Mouse (Mus musculus) embryonic stem cell, embryonic (primary cell): ENCODE results near the gene Palm.

Experiments used
- CTCF ChIA-PET, 4 experiments: fragments of 300-600 bp in 2 of 4; fragments of 350-600 bp in 2 of 4; sonication (Branson Sonifier 250); formaldehyde crosslinking; loops; one replicate each; lab custom pipeline; 2022; ENCODE audit warnings: inconsistent platforms in 2 of 4; lab: Charles Lee
- POLR2A ChIA-PET, 4 experiments: fragments of 300-600 bp in 2 of 4; fragments of 350-600 bp in 2 of 4; sonication (Branson Sonifier 250); formaldehyde crosslinking; loops; one replicate each; lab custom pipeline; 2022; ENCODE audit warnings: antibody characterized with exemption in 4 of 4, inconsistent platforms in 1 of 4; lab: Charles Lee

The Palm gene

GRCm38 (mm10) chr10:79820277-79820676, 26.9 kb downstream of the Palm start:
- ChIA-PET POLR2A (interaction anchor here in 3 of 4 experiments (0.6 to 1.9 kb wide), 16 partner anchors 8 to 1017 kb away, joined by 3 to 6 read pairs (median 4); partner anchors contain the start of genes Ptbp1 (in 3 of the 3) and Palm (in 1 of the 3)), CTCF (interaction anchor here (0.6 to 3.7 kb wide), 20 partner anchors 8 to 507 kb away, joined by 3 to 15 read pairs (median 4); no protein-coding TSS in a partner anchor)

DNA sequence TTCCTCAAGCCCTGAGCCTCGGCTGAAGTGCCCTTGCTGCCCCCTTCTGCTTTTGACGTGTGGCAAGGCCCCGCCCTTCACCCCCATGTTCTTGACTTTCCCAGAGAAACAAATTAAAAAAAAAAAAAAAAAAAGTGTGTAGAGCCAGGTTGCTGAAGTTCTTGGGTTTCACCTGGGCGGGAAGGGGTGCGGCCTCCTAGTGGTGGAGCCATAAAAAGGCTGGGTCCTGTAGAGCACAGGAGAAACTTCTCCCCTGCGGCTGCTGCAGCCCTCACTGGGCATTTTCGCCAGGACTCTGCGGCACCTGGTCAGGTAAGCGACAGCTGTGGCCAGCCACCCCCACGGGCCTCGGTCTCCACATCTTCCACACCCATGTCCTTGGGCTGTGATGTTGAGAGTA, 27.4 kb downstream of the Palm start, which contains the start of gene Misp:
TSS of gene Misp (plus strand) at position 208 of the 400 bp plus-strand sequence.
- POLR2A ChIA-PET = interaction anchor here in 2 of 4 experiments (0.7 to 1.9 kb wide), 15 partner anchors 9 to 1017 kb away, joined by 3 to 6 read pairs (median 4); partner anchors contain the start of genes Ptbp1 (in 2 of the 2), Gpx4 (in 1 of the 2) and Palm (in 1 of the 2)
- CTCF ChIA-PET = interaction anchor here (0.5 to 3.7 kb wide), 14 partner anchors 9 to 508 kb away, joined by 3 to 15 read pairs (median 4); no protein-coding TSS in a partner anchor

GRCm38 (mm10) chr10:79821731-79822130, 28.4 kb downstream of the Palm start:
- CTCF ChIA-PET = interaction anchor here in 2 of 4 experiments (0.7 to 1.3 kb wide), 2 partner anchors 13 to 58 kb away, joined by 6 to 8 read pairs; no protein-coding TSS in a partner anchor
- POLR2A ChIA-PET = interaction anchor here in 1 of 4 experiments (0.6 to 1.3 kb wide), 4 partner anchors 13 to 708 kb away, joined by 3 to 6 read pairs (median 3); no protein-coding TSS in a partner anchor

- ChIA-PET CTCF (interaction anchor here in 2 of 4 experiments (1.0 to 1.5 kb wide), 3 partner anchors 10 to 19 kb away, joined by 3 to 8 read pairs (median 4); no protein-coding TSS in a partner anchor), POLR2A (interaction anchor here in 1 of 4 experiments (0.6 to 1.3 kb wide), 3 partner anchors 13 to 708 kb away, joined by 3 to 6 read pairs (median 3); no protein-coding TSS in a partner anchor)
Observed at GRCm38 (mm10) chr10:79822372-79822771, 29.0 kb downstream of the Palm start.

DNA sequence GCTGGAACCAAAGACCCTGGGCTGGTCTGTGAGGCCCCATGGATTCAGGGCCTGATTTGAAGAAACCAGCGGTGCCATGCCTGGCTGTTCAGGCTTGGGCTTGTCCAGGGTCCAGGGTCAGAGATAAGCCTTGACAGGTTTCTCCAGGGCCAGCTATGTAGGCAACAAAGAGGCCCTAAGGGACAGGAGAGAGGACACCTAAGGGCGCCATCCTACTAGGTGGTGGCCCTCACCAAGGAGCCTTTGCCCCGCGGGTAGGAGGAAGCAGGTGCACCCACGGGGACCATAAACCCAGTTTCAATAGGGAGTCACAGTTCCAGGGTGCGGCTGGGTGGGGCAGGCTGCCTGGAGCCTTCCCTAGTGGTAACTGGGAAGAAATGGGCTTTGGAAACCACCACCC, 29.6 kb downstream of the Palm start:
- POLR2A ChIA-PET = interaction anchor here in 3 of 4 experiments (0.7 to 2.0 kb wide), 5 partner anchors 12 to 59 kb away, joined by 3 to 11 read pairs (median 5); partner anchors contain the start of gene Ptbp1 (in 1 of the 3)
- CTCF ChIA-PET = interaction anchor here in 3 of 4 experiments (0.6 to 1.5 kb wide), 4 partner anchors 11 to 97 kb away, joined by 3 to 8 read pairs (median 4); no protein-coding TSS in a partner anchor

DNA sequence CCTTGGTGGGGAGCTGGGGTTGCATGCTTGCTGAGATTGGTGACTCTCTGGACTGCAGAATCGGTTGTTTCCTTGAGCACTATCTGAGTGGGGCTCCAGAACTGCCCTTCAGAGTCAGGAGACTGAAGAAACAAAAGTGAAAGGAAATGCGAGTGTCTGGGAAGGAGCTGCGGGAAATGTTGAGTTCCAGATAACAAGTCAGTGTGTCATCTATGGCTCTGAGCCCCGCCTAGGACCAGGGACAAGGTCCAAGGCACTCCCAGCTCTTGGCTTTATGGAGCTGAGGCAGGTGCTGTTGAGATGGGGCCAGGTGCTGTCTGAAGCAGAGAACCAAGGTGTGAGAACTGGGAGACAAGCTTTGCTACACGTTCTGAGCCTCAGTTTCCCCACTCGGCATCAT, 31.0 kb downstream of the Palm start:
- POLR2A ChIA-PET = interaction anchor here (0.5 to 2.0 kb wide), 19 partner anchors 9 to 163 kb away, joined by 3 to 9 read pairs (median 3); partner anchors contain the start of gene Ptbp1 (in 4 of the 4)
- CTCF ChIA-PET = interaction anchor here (0.5 to 3.9 kb wide), 16 partner anchors 10 to 316 kb away, joined by 3 to 17 read pairs (median 4); partner anchors contain the start of gene Cbarp (in 1 of the 4)

- POLR2A ChIA-PET = interaction anchor here in 2 of 4 experiments (0.8 to 2.0 kb wide), 3 partner anchors 9 to 34 kb away, joined by 3 to 4 read pairs (median 3); partner anchors contain the start of gene Ptbp1 (in 1 of the 2)
- CTCF ChIA-PET = no interaction called here
Observed at GRCm38 (mm10) chr10:79831583-79831982, 38.2 kb downstream of the Palm start.

GRCm38 (mm10) chr10:79832026-79832785, 38.8 kb downstream of the Palm start:
- ChIA-PET POLR2A (interaction anchor here in 2 of 4 experiments (0.6 to 2.0 kb wide), 4 partner anchors 7 to 33 kb away, joined by 3 to 7 read pairs (median 4); no protein-coding TSS in a partner anchor), CTCF (interaction anchor here in 2 of 4 experiments (0.6 to 0.9 kb wide), 2 partner anchors 91 to 544 kb away, joined by 3 to 7 read pairs; no protein-coding TSS in a partner anchor)

DNA sequence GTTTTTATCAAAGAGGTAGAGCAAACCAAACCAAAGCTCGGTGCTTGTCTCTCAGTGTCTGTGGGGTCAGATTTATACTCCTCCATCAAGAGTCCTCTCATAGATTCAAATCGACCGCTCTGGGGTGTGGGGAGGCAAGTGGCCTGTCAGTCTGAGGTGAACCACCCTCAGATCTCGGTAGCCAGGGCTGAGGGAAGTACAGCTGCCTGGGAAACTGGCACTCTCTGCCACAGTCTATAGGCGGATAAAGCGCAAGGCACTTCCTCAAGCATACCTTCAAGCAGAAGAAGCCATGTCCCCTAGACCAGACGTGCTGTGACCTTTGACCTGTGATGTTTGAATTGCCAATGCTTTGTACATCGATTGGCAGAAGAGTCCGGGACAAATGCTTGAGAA, 39.4 kb downstream of the Palm start:
- ChIA-PET POLR2A (interaction anchor here in 1 of 4 experiments (0.6 to 2.0 kb wide), 3 partner anchors 8 to 33 kb away, joined by 4 to 7 read pairs (median 4); no protein-coding TSS in a partner anchor), CTCF (interaction anchor here in 3 of 4 experiments (0.6 to 0.9 kb wide), 3 partner anchors 31 to 543 kb away, joined by 3 to 7 read pairs (median 6); no protein-coding TSS in a partner anchor)

GRCm38 (mm10) chr10:79834769-79835398, 41.5 kb downstream of the Palm start:
- CTCF ChIA-PET = interaction anchor here (0.5 to 2.7 kb wide), 80 partner anchors 8 to 330 kb away, joined by 3 to 18 read pairs (median 4); partner anchors contain the start of genes Ptbp1 (in 2 of the 4), Arid3a (in 1 of the 4), Cbarp (in 1 of the 4) and Kiss1r (in 1 of the 4)
- POLR2A ChIA-PET = interaction anchor here (0.6 to 2.9 kb wide), 28 partner anchors 9 to 88 kb away, joined by 3 to 24 read pairs (median 5); partner anchors contain the start of genes Ptbp1 (in 2 of the 4), Plppr3 (in 1 of the 4) and Prtn3 (in 1 of the 4)

DNA sequence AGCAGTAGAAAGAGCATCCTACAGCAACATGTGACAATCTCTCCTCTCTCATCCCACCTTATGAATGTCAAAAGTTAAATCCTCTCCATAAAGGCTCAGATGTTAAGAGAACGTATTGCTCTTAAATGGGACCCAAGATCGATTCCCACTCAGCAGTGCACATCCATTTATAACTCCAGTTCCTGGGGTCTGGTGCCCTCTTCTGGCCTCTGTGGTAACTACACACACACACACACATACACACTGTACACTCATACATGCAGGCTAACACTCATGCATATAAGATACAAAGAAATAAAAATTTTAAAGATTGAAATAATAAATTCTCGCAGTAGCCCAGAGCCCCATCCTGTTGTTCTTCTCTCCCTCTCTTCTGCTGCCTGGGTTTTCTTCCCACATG, 43.5 kb downstream of the Palm start:
- ChIA-PET CTCF (no interaction called here), POLR2A (interaction anchor here in 1 of 4 experiments (5.6 kb wide), 1 partner anchor 22 kb away, joined by 138 read pairs; the partner anchor contains the start of gene Ptbp1)

GRCm38 (mm10) chr10:79838151-79838550, 44.8 kb downstream of the Palm start:
- ChIA-PET POLR2A (interaction anchor here in 2 of 4 experiments (0.9 to 5.6 kb wide), 3 partner anchors 14 to 35 kb away, joined by 3 to 138 read pairs (median 3); partner anchors contain the start of gene Ptbp1 (in 1 of the 2)), CTCF (no interaction called here)

DNA sequence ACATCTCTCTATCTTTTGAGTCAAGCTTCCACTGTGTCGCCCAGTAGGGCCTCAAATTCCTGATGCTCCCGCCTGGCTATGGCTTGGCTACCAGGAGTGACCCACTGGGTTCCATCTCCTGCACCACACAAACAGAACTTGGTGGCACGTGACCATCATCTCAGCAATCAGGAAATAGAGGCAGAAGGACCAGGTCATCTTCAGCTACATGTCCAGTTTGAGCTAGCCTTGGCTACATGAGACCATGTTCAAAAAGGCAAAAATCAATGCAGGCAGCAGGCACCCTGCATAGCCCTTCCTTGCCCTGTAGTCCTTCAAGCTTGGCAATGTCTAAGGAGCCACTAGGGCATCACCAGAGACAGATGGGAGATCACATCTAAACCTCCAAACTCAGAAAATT, 46.7 kb downstream of the Palm start:
- POLR2A ChIA-PET = interaction anchor here (0.8 to 5.6 kb wide), 30 partner anchors 8 to 328 kb away, joined by 3 to 138 read pairs (median 4); partner anchors contain the start of genes Ptbp1 (in 4 of the 4), Med16 (in 2 of the 4) and Tmem259 (in 1 of the 4)

GRCm38 (mm10) chr10:79840644-79841551, 47.5 kb downstream of the Palm start:
- POLR2A ChIA-PET = interaction anchor here (0.6 to 5.6 kb wide), 69 partner anchors 8 to 1766 kb away, joined by 3 to 138 read pairs (median 4); partner anchors contain the start of genes Ptbp1 (in 4 of the 4), Med16 (in 3 of the 4), Polrmt (in 1 of the 4) and Tmem259 (in 1 of the 4)
- CTCF ChIA-PET = interaction anchor here (0.5 to 1.7 kb wide), 17 partner anchors 12 to 307 kb away, joined by 3 to 18 read pairs (median 4); partner anchors contain the start of genes C2cd4c (in 1 of the 4), Cbarp (in 1 of the 4), Misp (in 1 of the 4) and Wdr18 (in 1 of the 4)

More for the DNA sequence above, 46.7 kb downstream of the Palm start:
- CTCF ChIA-PET = interaction anchor here in 3 of 4 experiments (0.5 to 1.7 kb wide), 10 partner anchors 12 to 301 kb away, joined by 3 to 18 read pairs (median 4); partner anchors contain the start of genes C2cd4c (in 1 of the 3), Cbarp (in 1 of the 3) and Wdr18 (in 1 of the 3)

GRCm38 (mm10) chr10:79842322-79842721, 49.0 kb downstream of the Palm start:
- CTCF ChIA-PET = no interaction called here

More at GRCm38 (mm10) chr10:79842322-79842721, 49.0 kb downstream of the Palm start:
- POLR2A ChIA-PET = interaction anchor here in 2 of 4 experiments (0.7 to 5.6 kb wide), 3 partner anchors 11 to 810 kb away, joined by 3 to 138 read pairs (median 75); partner anchors contain the start of gene Ptbp1 (in 2 of the 2)
